Mouse (Mus musculus) heart, adult 2 months (tissue): ENCODE measurements at regions not wholly inside any gene's neighbourhood (a gene's known extent, or its start where the extent isn't known, plus 50 kb on each side); places are given as distances from the start of the nearest gene placed in this dataset.

Source experiments
- CTCF ChIP-seq: fragments of 200-600 bp; IDR thresholded peaks from 2 replicates; pipeline ENCODE4 v1.8.1; 2022; ENCODE audit warnings: antibody characterized with exemption, mild to moderate bottlenecking, moderate library complexity
- POLR2A ChIP-seq: fragments of 200-500 bp; IDR thresholded peaks from 2 replicates; pipeline ENCODE4 v1.6.1; 2011; ENCODE audit warnings: mild to moderate bottlenecking, low read depth, low read length, control low read depth; ENCODE audit not compliant: insufficient read depth

DNA sequence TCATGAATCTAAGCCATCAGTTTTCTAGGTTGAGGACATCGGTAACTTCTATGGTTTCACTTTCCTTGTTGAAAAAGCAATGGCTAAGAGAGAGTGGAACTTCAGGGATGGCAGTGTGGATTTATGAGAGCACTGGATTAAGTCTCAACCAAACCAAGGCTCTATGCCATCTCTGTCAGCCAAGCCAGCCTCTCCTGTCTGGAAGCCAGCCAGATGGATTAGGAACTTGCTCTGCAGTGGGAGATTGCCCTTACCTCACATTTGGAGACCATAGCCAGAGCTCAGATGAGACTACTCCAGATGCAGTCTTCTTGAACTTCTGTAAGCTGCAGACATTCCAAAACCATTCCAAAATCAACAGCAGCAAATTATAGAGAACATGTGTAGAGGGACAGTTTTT, 112.4 kb upstream of the Zfp746 start:
- TF ChIP-seq CTCF (no peak), POLR2A (no peak)
